Mouse (Mus musculus) spleen, adult 2 months (tissue): ENCODE results near the gene Nrd1.

Experiments used
- CTCF ChIP-seq: fragments of 200-500 bp; IDR thresholded peaks from 2 replicates; pipeline ENCODE4 v1.5.1; 2011; ENCODE audit warnings: mild to moderate bottlenecking, inconsistent platforms; ENCODE audit not compliant: insufficient read depth, insufficient read length, insufficient replicate concordance; ENCODE audit errors: extremely low read depth
- POLR2A ChIP-seq: fragments of 200-500 bp; IDR thresholded peaks from 2 replicates; pipeline ENCODE4 v1.6.1; 2011; ENCODE audit warnings: low read depth, low read length, inconsistent platforms

- TF ChIP-seq CTCF = no peak
- no peak for TF ChIP-seq POLR2A
Observed at GRCm38 (mm10) chr4:109098861-109099260, 98.4 kb downstream of the Nrd1 start.
